Mouse (Mus musculus) embryonic facial prominence, embryonic 14.5 days (tissue): ENCODE results near the gene Slc5a10. TPM values are rescaled to one million over a fixed set of nuclear protein-coding genes. Genes with fewer than 3 reads are reported as not detected.

Experiments
- ATAC-seq: fragments of 200-750 bp; cut with Nextera tagmentation; 2 replicates; pipeline ENCODE4 v1.8.0; 2017; ENCODE audit warnings: low read depth, moderate number of reproducible peaks, moderate TSS enrichment
- DNase-seq: peaks from one replicate; pipeline ENCODE4 v3.0.0-alpha.2; 2015; ENCODE audit warnings: low spot score
- H3K27ac ChIP-seq: fragments of 300-500 bp; sonication (generic); replicated peaks from 2 replicates; pipeline ENCODE4 v1.5.1; 2014; ENCODE audit warnings: low read depth, mild to moderate bottlenecking, low read length, moderate library complexity
- H3K27me3 ChIP-seq: fragments of 300-500 bp; sonication (generic); replicated peaks from 2 replicates; pipeline ENCODE4 v1.6.1; 2014; ENCODE audit warnings: low read length; ENCODE audit not compliant: control insufficient read depth, insufficient read depth
- H3K36me3 ChIP-seq: fragments of 300-500 bp; sonication (generic); 2 replicates; pipeline ENCODE4 v1.6.1; 2014; ENCODE audit warnings: low read length, mixed read lengths; ENCODE audit not compliant: control insufficient read depth, insufficient read depth
- H3K4me1 ChIP-seq: fragments of 300-500 bp; sonication (generic); 2 replicates; pipeline ENCODE4 v1.6.1; 2014; ENCODE audit warnings: antibody characterized with exemption, low read length; ENCODE audit not compliant: control insufficient read depth, insufficient read depth
- H3K4me2 ChIP-seq: fragments of 300-500 bp; sonication (generic); 2 replicates; pipeline ENCODE4 v1.6.1; 2014; ENCODE audit warnings: low read depth, mild to moderate bottlenecking, low read length, moderate library complexity, mixed read lengths
- H3K4me3 ChIP-seq: fragments of 300-500 bp; sonication (generic); 2 replicates; pipeline ENCODE4 v1.5.1; 2014; ENCODE audit warnings: low read depth, mild to moderate bottlenecking, low read length
- H3K9ac ChIP-seq: fragments of 300-500 bp; sonication (generic); 2 replicates; pipeline ENCODE4 v1.6.1; 2014; ENCODE audit warnings: low read depth, mild to moderate bottlenecking, low read length, moderate library complexity, mixed read lengths
- H3K9me3 ChIP-seq: fragments of 300-500 bp; sonication (generic); 2 replicates; pipeline ENCODE4 v1.6.1; 2016; ENCODE audit warnings: low read length; ENCODE audit not compliant: control insufficient read depth
- WGBS: fragments of 180-500 bp; shearing (Covaris S2); extraction: QIAGEN DNeasy Blood & Tissue Kit; methylation state at CpG from one replicate; pipeline ENCODE4 v1.1.7; 2014; 5-methylcytosine and 5-hydroxymethylcytosine counted together
- polyA plus RNA-seq: library from polyadenylated mRNA; unstranded; fragments of >200 nt; fragmentation: Nextera tagmentation; extraction: Ambion mirVana; gene quantifications from 2 replicates; pipeline ENCODE4 v1.2.1, GENCODE M21; 2014

The Slc5a10 gene
- polyA plus RNA-seq, 1 experiment from 2014 or later, result 0.13 TPM

GRCm38 (mm10) chr11:61669492-61670490, 50.8 kb downstream of the Slc5a10 start:
- ATAC-seq, result no peak
- H3K27me3 ChIP-seq, result no peaks in the 10 kb centered on the region
- 76% methylated on average over 14 of the region's 14 CpGs for WGBS

DNA sequence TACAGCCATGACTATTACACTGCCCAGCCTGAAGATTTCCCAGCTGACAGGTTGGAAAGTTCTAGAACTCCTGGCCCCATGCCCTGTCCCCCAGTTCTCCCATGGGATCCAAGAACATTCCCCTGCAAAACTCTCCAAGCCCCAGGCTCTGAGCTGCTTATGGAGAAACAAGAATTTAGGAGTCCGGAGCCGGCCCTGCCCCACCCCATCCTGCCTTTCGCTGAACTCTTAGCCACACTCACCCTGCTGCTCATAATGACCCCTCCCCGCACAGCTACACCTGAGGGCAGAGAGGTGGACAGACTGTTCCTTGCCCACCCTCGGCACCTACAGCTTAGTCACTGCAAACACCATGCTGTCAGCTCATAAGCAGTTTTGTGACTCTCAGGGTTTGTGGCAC, 52.8 kb downstream of the Slc5a10 start:
- ATAC-seq (no peak), DNase-seq (no peak)
- Histone ChIP-seq H3K27me3 (no peaks in the 10 kb centered on the region), H3K9ac (no peak overlapping the region), H3K4me2 (no peak overlapping the region), H3K4me1 (no peaks in the 10 kb centered on the region), H3K36me3 (no peaks in the 10 kb centered on the region), H3K9me3 (no peaks in the 10 kb centered on the region), H3K4me3 (no peak overlapping the region), H3K27ac (no peak overlapping the region)
- 63% methylated on average over 5 of the region's 5 CpGs for WGBS

More at GRCm38 (mm10) chr11:61669492-61670490, 50.8 kb downstream of the Slc5a10 start:
- no peak for DNase-seq
- Histone ChIP-seq H3K27ac (no peak overlapping the region), H3K4me3 (no peak overlapping the region), H3K9me3 (no peaks in the 10 kb centered on the region), H3K4me1 (peaks cover 4% of the 10 kb centered on the region; the same call in 1 of the 2 replicates), H3K9ac (no peak overlapping the region), H3K36me3 (no peaks in the 10 kb centered on the region), H3K4me2 (no peak overlapping the region)

DNA sequence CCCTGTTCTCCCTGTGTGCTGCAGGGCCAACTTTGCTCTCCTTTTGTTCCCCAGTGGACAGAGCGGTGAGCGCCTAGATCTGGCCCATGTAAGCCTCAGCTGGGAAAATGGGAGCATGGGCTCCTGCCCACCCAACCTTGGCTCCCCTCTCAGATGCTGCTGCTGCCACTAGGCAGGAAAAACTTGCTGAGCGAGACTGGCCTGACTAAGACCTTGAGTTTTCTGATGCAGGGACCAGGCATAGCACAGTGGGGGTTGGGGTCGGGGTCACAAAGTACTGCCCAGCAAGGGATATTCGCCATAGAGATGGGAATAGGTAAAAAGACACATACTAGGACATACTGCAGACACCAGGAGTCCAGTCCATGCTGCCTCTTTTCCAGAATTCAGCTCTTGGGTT, 53.4 kb downstream of the Slc5a10 start:
- H3K9me3 ChIP-seq, result no peaks in the 10 kb centered on the region
- no peaks in the 10 kb centered on the region for H3K4me1 ChIP-seq
- DNase-seq (no peak), ATAC-seq (no peak)
- no peak overlapping the region for H3K4me3 ChIP-seq
- no peaks in the 10 kb centered on the region for H3K27me3 ChIP-seq
- H3K36me3 ChIP-seq, result no peaks in the 10 kb centered on the region
- no peak overlapping the region for H3K9ac ChIP-seq
- no peak overlapping the region for H3K4me2 ChIP-seq
- H3K27ac ChIP-seq, result no peak overlapping the region
- WGBS, result 70% methylated on average over 5 of the region's 5 CpGs

DNA sequence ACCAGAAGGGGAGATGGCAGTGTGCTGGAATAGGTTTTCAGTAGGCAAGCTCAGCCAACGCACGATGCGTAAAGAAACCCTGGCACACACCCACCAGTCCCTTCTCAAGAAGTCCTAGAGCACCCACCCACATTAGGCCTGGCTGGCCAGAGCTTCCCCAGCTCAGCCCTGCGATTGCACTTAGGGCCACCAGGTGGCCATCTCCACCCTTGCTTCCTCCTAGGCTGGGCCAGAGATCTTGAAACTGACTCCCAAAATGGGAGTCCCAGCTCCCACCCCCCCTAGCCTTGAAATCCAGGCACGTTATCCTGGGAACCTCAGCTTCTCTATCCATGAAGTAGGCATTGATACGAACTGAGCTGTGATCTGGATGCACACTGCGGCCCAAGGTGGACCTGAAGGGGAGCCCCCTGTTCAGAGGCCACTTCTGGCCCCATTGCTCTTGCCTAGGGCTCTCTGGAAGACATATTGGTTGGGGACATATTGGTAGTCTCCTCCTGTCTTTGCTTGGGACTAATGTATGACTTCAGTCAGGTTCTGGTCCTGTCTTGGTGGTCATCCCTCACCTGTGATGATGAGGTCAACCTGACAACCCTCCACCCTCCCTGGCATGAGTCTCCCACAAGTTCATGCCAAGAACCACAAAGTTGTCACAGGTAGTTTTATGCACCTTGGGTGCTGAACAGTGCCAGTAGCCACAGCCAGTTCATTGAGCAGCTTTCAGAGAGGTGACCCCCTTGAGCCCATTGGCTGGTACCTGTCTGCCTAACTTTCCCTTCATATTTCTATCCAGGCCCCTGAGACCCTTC, 54.4 kb downstream of the Slc5a10 start:
- no peaks in the 10 kb centered on the region for H3K4me1 ChIP-seq
- no peaks in the 10 kb centered on the region for H3K36me3 ChIP-seq
- H3K4me2 ChIP-seq, result no peak overlapping the region
- 0 out of 2 replicates have a peak, but pooled peaks have one; percentile 62 for ATAC-seq
- H3K9me3 ChIP-seq, result no peaks in the 10 kb centered on the region
- WGBS, result 36% methylated on average over 6 of the region's 7 CpGs
- peak; percentile 55 for DNase-seq
- no peak overlapping the region for H3K9ac ChIP-seq
- no peaks in the 10 kb centered on the region for H3K27me3 ChIP-seq
- no peak overlapping the region for H3K27ac ChIP-seq
- no peak overlapping the region for H3K4me3 ChIP-seq

GRCm38 (mm10) chr11:61665401-61665800, 55.2 kb downstream of the Slc5a10 start:
- no peak overlapping the region for H3K9ac ChIP-seq
- 87% methylated on average over 4 of the region's 4 CpGs for WGBS
- H3K36me3 ChIP-seq, result no peaks in the 10 kb centered on the region
- ATAC-seq (no peak), DNase-seq (no peak)
- H3K4me2 ChIP-seq, result no peak overlapping the region
- no peaks in the 10 kb centered on the region for H3K27me3 ChIP-seq
- no peaks in the 10 kb centered on the region for H3K9me3 ChIP-seq
- H3K4me1 ChIP-seq, result no peaks in the 10 kb centered on the region
- no peak overlapping the region for H3K4me3 ChIP-seq
- no peak overlapping the region for H3K27ac ChIP-seq

DNA sequence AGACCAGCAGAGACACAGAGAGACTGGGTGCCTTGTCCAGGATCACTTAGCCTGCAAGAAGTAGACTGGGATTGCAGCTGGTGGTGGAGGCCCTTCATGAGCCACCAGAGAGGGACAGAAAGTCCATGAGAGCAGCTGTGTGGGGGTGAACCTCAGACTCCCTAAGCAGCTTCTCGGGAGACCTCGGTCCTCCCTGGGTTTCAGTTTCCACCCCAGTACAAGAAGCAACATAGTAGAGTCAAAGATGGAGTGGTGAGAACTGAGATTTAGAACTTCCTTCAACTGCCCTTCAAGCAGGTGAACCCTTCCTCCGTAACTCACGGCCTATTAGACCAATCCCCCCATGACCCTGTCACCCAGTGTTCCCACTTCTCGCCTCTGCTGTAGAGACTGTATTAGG, 58.4 kb downstream of the Slc5a10 start:
- H3K9me3 ChIP-seq, result no peaks in the 10 kb centered on the region
- H3K9ac ChIP-seq, result no peak overlapping the region
- 93% methylated on average over 5 of the region's 5 CpGs for WGBS
- no peaks in the 10 kb centered on the region for H3K27me3 ChIP-seq
- H3K36me3 ChIP-seq, result no peaks in the 10 kb centered on the region
- no peak overlapping the region for H3K4me2 ChIP-seq
- DNase-seq (no peak), ATAC-seq (no peak)
- no peak overlapping the region for H3K4me3 ChIP-seq
- H3K27ac ChIP-seq, result no peak overlapping the region
- H3K4me1 ChIP-seq, result no peaks in the 10 kb centered on the region

- no peaks in the 10 kb centered on the region for H3K4me1 ChIP-seq
- no peaks in the 10 kb centered on the region for H3K27me3 ChIP-seq
- no peak overlapping the region for H3K4me2 ChIP-seq
- 70% methylated on average over 7 of the region's 7 CpGs for WGBS
- no peaks in the 10 kb centered on the region for H3K36me3 ChIP-seq
- H3K4me3 ChIP-seq, result no peak overlapping the region
- ATAC-seq (no peak), DNase-seq (no peak)
- no peaks in the 10 kb centered on the region for H3K9me3 ChIP-seq
- H3K27ac ChIP-seq, result no peak overlapping the region
- no peak overlapping the region for H3K9ac ChIP-seq
Measured at GRCm38 (mm10) chr11:61660806-61661392, 59.7 kb downstream of the Slc5a10 start.

DNA sequence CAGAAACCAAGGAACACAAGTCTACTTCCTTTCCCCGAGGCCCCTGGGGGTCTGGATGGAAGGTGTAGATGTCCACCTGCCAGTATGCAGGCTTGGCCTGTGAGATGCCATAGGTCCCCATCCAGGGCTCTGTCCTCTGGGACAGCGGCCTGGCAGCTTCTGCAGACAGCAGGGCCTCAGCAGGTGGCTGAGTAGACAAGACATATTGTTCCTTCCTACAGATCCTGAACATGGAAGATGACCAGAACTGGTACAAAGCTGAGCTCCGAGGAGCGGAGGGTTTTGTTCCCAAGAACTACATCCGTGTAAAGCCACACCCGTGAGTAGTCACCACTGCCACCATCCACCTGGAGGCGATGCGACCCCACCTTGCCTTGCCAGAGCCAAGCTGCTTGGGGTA, 60.6 kb downstream of the Slc5a10 start:
- Histone ChIP-seq H3K4me3 (no peak overlapping the region), H3K9me3 (no peaks in the 10 kb centered on the region), H3K4me1 (no peaks in the 10 kb centered on the region), H3K9ac (no peak overlapping the region), H3K27ac (no peak overlapping the region), H3K27me3 (no peaks in the 10 kb centered on the region), H3K36me3 (no peaks in the 10 kb centered on the region), H3K4me2 (no peak overlapping the region)
- no peak for ATAC-seq
- WGBS, result 88% methylated on average over 8 of the region's 8 CpGs
- no peak for DNase-seq
